Mouse (Mus musculus) embryo, embryonic 11.5 days (tissue): ENCODE results near the gene Ell.
A peak's percentile ranks its signal among the peaks of the same experiment; 100 is the strongest.

Source experiments
- DNase-seq: peaks from one replicate; pipeline ENCODE4 v3.0.0-alpha.2; 2012; ENCODE audit warnings: low read depth, low spot score

The Ell gene

DNA sequence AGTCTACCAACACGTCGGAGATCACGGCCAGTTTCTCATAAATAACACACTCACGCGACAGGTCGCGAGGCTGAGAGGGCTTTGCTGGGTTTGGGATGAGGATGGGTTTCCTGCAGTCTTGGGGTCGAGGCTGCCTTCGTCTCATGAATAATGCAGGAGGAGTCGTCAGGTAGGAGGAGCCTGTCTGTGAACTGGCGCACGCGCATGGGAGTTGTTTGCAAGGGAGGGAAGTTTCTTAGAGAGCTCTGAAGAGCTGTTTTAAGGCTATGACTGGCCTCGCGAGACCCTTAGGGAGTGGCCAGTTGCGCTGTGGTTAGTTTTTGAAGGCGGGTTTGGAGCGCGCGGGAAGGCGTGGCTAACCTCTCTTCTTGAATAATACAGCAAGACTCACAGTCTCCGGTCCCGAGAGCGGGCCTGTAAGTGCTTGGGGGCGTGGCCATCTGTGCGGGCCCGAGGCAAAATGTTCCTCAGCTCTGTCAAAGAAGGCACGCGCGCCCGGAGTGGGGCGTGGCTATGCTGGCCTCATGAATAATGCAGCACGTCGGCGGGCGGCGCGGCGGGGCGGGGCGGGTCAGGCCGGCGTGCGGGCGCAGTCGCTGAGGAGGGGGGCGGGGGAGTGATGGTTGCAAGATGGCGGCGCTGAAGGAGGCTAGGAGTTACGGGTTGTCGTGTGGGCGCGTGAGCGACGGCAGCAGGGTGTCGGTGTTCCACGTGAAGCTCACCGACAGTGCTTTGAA is at the start of gene Ell:
Ell (plus strand) TSS at position 381 of the 737 bp plus-strand sequence.
- peak; percentile 100 for DNase-seq

DNA sequence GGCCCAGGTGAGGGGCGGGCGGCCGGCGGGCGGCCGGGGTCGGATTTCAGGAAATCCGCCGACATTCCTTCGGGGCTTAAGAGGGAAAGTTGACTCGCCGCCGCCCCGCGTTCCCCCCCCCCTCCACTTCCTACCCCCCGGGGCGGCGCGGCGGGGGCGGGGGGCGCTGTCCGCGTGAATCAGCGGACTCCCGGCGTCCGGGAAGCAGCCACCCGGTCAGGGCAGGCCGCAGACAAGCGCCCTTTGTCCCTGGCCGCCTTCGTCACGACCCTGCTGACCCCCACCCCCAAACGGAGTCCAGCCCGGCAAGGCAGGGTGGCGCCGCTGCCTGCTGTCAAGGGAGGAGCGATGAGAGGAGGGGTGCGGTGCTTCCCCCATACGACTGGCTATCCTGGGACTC is 49.7 kb upstream of the Ell start:
- DNase-seq = no peak

DNA sequence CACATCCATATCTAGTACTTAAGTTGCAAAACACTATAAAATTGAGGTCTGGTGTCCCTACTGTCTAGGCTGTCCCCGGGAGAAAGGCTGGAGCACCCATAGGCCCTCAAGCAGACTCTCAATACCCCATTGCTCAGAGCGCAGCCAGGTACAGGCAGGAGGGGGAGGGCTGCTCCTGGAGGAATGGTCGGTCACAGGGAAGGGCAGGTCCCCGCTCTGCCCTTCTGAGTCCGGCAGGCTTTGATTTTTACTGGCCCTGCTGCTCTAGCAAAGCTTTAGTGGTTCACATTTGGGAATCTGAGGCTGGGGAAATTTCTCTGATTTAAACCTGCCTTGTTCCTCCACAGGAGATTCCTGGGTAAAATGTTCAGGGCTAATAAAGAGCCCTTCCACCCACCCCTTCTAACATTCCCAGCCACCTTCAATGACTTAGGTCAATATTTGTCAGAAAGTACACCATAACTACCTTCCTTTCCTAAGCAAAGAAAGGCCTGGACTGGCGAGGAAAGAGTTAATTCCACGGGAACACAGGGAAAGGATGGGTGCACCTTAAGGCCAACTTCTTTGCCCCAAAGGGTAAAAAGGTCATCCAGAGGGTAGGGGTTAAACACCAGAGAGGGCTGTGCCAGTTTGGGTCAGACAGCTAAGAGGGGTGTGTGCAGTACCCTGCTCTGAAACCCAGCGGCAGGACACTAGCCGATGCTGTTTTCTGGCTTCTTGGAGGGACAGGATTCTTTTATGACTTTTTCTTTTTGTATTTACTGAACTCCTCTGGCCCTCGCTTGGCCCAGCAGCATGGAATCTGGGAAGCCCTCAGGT is 49.0 kb upstream of the Ell start:
- no peak for DNase-seq

DNA sequence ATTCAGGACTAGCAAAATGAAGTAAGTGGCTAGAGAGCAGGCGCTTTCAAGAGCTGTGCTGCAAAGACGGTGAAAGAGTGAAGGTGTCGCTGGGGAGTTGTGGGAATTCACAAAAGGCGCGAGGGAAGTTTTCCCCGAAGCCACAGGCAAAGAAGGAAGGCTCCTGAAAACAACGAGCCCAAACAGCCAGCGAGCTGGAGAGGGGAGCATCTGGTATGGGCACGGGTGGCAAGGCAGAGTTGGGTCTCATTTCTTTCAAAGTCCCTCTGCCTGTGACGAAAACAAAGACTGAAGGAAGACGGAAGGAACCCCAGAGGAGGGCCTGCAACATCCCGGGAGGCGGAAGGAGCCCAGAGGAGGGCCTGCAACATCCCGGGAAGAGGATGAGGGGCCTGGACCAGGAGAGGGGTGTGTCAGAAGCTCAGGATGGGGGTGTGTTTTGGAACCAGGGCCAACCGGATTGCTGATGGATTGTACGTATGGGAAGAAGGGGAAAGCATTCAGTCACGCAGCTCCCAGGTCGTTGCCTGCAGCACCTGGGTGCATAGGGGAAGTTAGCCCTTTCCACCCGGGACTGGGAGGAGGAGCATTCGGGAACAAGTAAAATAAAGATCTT is 48.3 kb upstream of the Ell start:
- no peak for DNase-seq

DNA sequence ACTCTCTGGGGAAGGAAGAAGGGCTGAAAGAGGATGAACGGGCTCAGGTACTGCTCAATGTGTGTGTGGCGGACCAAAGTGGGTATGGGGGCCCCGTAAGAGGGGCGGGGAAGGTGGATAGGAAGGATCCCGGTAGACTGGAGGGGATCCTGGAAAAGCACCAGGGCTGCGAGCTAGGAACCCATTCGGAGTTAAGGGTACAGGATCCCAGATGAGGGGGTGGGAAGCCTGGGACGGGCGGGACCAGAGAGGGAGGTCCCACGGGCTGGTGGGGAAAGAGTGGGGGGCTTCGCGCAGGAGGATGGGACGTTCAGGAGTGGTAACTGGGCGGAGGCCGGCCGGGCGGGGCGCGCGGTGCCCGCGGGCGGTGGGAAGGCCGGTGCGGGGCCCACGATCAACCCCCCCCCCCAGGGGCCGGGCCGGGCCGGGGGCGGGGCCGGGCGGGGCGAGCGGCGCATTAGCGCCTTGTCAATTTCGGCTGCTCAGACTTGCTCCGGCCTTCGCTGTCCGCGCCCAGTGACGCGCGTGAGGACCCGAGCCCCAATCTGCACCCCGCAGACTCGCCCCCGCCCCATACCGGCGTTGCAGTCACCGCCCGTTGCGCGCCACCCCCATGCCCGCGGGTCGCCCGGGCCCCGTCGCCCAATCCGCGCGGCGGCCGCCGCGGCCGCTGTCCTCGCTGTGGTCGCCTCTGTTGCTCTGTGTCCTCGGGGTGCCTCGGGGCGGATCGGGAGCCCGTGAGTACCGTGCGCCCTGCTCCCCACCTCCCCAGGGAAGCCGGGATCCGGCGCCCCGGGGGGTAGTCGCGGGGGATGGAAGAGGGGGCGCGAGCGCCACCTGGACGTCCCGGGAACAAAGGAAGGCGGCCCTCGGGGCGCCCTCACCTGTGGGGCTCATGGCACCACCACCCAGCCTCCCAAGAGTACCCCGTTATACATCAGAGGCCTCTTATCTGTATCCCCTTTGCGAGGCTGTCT is 46.3 kb upstream of the Ell start, which contains the start of gene Crlf1:
Crlf1 (plus strand) TSS at position 495 of the 977 bp plus-strand sequence.
- no peak for DNase-seq

DNA sequence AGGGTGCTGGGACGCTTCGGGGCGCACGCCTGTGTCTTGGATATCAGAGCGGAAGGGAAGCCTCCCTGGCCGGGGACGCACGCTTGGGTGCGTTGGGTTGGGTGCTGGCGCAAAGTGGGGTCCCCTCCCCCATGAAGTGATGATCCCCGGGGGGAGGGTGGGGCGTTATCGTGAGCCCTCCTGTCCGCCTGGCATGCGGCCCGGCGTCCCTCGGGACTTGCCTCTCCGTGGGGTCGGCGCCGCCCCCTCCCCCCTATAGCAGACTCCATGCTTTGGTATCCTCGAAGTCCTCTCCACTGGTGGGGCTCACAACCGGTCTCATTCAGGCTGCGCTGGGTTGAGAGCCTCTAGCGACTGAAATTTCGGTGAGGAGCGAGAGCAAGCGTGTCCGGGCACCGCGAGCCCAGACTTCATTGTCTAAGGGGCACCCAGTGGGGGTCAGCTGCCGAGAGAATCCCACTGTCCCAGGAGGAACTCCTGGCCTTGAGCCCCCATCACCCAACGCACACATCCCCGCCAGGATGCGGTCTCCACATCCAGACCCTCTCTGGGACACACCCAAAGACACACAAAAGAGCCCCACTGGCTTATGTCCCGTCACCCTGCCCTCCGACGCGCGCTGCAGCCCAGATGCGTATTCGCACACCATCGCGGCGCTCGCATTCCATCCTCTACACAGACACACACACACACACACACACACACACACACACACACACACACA is 45.4 kb upstream of the Ell start:
- no peak for DNase-seq

DNA sequence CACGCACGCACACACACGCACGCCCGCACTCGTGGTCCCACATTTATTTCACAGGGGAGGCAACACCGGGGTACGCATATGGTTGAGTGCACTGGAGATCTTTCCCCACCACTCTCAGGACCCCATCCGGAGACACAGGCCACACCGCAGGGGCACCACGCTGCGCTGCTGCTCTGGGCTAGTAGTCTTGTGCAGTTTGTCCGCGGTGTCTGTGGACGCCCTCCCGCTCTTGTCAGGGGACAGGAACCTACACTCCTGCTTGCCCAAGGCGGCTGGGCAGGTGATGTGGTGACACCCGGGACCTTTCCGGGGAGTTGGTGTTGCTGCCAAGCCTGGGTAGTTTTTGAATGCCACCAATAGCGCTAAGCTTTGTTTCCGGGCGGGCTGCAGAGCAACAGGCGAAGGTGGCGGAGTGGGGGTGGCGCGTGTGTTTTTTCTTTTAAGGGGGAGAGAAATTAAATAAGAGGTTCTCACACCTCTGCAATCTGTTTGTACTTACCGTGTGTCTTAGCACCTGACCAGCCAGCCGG is 44.8 kb upstream of the Ell start:
- no peak for DNase-seq

DNA sequence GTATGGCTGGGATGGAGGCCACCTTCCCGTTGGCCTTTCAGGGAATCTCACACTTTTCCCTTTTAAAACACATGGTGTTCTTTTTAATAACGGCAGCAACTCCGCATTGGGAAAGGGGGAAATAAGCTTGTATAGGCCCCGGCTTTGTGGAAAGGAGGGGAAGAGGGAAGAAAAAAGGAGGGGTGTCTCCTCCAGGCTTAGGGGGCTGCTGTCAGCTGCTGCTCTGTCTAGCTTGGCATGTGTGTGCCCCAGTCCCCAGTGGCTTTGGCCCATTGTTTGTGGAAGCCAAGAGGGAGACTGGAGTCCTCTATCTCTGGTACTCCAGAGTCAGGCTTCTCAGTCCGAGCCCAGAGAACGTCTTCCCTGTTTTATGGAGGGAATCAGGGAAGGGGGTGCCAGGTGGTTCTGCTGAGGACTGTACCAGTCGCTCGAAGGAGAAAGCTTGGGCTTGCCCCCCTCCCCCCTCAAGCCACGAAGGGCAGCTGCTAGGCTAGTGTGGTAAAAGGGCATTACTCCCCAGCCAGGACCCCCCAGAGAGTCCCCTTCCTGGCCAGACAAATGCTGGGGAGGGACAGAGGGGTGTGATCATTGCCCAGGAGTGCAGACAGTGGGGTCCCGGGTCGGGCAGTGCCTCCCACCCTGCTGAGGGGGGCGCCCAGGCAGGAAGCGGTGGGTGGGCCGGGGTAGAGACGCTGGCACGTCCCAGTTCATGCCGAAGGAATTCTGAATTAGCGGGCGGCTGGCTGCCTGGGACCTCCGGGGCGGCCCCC is 44.1 kb upstream of the Ell start:
- DNase-seq = no peak

DNA sequence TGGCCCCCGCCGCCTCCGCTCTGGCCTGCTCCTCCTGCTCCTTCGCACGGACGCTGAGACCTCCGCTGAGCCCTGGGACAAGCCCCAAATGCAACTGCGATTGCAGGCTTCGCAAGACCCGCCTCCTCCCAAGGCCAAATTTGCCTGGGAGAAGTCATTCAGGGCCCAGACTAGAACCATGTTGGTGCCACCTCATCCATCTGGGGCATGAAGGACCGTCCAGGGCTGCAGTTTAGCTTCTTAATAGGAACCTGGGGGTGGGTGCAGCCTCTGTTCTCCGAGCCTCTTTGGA is 43.5 kb upstream of the Ell start:
- no peak for DNase-seq

DNA sequence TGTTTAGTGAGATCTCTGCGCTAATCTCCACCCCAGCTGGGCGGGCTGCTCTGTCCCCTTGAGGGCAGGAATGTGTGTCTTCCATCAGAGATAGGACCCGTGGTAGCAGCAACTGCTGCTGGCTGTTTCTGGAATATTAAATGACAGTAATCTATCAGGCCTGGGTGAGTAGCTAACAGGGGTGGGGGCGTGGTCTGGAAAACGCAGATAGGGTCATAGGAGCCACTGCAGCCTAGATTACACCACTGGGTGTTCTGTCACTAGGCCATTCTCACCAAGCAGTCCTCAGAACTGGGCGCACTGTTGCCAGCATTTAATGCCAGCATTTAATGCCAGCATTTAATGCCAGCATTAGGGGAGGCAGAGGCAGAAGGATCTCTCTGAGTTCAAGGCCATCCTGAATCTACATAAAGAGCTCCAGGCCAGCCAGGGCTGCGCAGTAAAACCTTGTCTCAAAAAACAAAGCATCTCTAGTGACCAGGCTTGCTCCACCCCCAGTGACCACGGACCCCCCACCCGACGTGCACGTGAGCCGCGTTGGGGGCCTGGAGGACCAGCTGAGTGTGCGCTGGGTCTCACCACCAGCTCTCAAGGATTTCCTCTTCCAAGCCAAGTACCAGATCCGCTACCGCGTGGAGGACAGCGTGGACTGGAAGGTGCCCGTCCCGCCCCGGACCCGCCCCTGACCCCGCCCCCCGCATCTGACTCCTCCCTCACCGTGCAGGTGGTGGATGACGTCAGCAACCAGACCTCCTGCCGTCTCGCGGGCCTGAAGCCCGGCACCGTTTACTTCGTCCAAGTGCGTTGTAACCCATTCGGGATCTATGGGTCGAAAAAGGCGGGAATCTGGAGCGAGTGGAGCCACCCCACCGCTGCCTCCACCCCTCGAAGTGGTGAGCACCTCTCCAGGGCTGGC is 38.6 kb upstream of the Ell start:
- no peak for DNase-seq

DNA sequence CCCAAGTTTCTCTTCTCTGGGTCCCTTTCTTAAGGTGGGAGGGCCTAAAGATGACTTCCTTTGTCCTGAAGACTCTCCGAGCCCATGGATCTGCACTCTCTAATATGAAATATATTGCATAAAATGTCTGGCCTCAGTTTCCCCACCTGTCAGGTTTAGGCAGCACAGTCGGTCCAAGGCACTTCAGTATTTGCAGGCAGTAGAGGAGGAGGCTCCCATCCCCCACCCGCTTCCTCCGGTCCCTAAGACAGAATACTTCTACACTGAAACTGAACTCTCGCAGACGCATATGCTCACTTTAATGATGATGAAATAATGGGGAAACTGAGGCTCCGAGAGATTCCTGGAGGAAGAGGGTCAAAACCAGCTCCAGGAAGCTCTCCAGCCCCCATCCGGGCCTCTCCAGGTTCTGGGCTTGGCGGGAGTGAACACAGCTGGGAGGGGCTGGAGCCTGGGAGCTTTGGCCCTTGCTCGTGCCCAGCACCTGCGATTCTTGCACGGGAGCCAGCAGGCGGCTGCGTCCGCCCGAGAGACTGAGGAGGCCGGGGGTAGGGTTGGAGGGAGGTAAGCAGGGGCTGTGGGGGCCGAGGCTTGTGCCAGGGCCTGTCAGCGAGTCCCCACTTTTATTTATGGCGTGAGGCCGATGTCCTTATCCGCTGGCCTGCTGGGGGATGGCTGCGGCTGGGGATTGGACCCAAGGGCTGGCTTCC is 37.3 kb upstream of the Ell start:
- DNase-seq = no peak

DNA sequence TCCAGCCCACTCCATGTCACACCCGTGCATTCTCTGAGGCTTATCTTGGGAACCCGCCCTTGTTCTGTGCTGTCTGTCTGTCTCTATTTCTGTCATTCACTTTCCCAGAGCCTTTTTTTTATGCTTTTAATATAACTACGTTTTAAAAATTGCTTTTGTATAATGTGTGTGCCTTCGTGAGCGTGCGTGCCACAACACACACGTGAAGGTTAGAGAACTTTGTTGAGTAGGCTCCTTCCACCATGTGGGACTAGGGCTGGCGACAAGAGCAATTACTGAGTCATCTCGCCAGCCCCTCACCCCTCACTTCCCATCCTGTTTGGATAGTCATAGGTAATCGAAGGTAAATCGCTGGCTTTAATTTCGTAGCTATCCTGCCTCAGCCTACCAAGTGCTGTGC is 36.7 kb upstream of the Ell start:
- no peak for DNase-seq

DNA sequence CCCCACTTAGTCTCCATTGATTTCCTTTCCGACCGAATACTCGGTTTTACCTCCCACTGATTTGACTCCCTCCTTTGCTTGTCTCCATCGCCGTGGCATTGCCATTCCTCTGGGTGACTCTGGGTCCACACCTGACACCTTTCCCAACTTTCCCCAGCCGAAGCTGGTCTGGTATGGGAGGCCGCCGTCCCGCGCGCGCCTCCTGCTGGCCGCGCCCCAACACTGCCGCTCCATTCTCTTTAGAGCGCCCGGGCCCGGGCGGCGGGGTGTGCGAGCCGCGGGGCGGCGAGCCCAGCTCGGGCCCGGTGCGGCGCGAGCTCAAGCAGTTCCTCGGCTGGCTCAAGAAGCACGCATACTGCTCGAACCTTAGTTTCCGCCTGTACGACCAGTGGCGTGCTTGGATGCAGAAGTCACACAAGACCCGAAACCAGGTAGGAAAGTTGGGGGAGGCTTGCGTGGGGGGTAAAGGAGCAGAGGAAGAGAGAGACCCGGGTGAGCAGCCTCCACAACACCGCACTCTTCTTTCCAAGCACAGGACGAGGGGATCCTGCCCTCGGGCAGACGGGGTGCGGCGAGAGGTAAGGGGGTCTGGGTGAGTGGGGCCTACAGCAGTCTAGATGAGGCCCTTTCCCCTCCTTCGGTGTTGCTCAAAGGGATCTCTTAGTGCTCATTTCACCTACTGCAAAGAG is 36.1 kb upstream of the Ell start:
- peak; percentile 69 for DNase-seq

DNA sequence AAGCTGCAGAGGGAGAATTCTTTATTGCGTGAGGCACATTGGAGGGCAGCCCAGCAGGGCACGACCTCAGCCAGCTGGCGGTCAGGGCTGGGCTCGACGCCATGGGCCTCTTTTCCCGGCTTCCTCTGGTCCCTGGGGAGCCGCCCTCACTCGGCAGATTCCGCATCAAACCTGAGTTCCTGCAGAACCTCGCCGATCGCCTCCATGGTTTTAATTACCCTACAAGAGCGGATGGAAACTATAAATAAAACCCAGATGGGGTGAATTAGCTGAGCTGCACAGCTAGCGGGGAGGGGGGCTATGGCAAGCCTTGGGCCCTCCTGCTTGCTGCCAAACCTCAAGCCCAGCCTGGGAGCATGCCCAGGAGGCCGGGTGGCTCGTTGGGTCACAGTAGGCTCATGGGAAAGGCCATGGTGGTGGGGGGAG is 35.0 kb upstream of the Ell start:
- DNase-seq = no peak

DNA sequence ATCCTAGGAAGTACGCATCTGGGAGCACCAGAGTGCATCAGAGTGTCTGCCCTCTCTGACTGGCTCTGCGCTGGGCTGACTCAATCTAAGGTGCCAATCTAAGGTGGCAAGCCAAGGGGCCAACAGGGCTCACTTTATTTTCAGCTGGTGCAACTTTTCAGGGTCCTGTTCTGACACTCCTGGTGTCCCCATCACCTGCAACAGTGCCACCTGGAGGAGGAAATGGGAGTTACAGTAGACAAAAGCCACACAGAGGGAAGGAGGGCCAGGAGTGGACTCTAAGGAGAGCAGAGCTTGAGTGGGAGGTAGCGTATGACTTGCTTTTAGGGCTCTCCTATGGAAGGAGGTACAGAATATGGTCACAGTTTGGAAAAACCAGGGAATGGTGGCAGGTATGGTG is 34.4 kb upstream of the Ell start:
- DNase-seq = peak; percentile 70

DNA sequence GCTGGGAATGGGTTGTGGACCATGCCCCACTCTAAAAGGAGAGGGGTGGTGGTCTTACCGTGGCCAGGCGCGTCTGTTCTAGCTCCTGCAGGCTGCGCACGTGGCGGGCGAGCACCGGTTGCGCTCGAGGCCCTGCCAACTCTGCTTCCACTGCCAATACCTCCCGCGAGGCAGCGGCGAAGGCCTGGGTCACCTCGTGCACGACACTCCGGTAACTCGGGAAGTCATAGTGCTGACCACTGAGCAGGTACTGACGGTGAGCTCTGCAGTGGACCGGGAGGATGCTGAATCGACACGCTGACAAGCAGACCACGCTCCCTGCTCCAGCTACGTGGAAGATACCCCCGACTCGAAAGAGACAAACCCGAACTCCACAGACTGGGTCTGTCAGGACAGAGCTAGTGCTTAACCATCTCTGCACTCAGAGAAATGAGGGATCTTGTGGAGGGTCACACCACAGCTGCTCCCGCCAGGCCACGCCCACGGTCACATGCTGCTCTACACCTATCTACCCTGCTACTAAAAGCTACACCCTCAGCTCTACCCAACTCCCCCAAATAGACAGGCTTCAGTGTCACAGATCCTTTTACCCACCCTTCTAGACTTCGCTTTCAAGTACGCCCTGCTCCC is 33.4 kb upstream of the Ell start:
- no peak for DNase-seq
